ENCODE assay signal across 21 mouse cellular contexts in the genomic region with DNA sequence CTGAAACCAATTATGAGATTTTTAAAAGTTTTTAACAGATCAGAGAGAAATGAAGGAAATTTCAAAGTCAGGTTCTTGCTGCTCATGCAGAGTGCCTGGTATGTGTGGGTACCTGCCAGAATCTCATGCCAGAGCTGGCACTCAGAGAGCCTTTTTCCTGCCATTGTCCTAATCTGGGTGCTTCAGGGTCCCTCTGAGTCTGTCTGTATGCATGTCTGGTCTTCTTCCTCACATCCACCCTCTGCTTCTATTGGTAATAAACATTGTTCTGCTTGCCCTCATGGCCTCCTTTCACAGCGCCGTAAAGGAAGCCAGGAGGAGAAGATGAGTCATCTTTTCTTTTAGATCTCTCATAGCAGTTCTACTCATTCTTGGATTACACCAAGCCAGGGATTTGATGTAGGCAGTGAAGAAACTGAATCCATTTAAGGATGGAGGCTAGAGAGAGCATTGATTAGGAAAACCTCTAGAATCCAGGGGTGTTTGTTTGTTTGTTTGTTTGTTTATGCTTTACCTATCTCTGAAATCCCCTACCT. TPM values are rescaled to one million over a fixed set of nuclear protein-coding genes. Genes with fewer than 3 reads are reported as not detected.
DNase-seq lines count a peak whose midpoint lies in the region; ATAC-seq and TF ChIP-seq lines count a peak whose summit lies in the region.
"Had no signal": no experiment of that assay in that cellular context is flagged by ENCODE, and none has a peak within 500 bp of the region (broad histone marks: within the 10 kb centered on the region; RNA-seq: fewer than 3 reads in every experiment).

No protein-coding gene starts in this region.

- 91% methylated on average over 2 of the region's 2 CpGs for WGBS in hindbrain, embryonic 11.5 days

- peaks cover 13% of the 10 kb centered on the region for H3K4me1 ChIP-seq in embryonic fibroblast, embryonic 13.5 days (ENCODE audit: control insufficient read depth, insufficient read depth, low read length)
- H3K4me1 ChIP-seq in hindbrain, embryonic 11.5 days (replicated peaks; ENCODE audit: control insufficient read depth, insufficient read depth, low read length): no peaks in the 10 kb centered on the region
- H3K4me1 ChIP-seq: embryonic facial prominence, embryonic 12.5 days; forebrain, embryonic 12.5 days; hindbrain, embryonic 13.5 days; intestine, embryonic 15.5 days had no signal

- TF ChIP-seq POLR2A in embryonic fibroblast, embryonic 13.5 days (IDR thresholded peaks at IDR 0.05; ENCODE audit: low read depth, low read length): no peak

- H3K9ac ChIP-seq in hindbrain, embryonic 11.5 days (ENCODE audit: low read depth, low read length): no peak overlapping the region
- H3K9ac ChIP-seq: embryonic facial prominence, embryonic 12.5 days; forebrain, embryonic 12.5 days; heart, embryonic 13.5 days; hindbrain, embryonic 13.5 days; intestine, embryonic 15.5 days had no signal

- H3K27ac ChIP-seq in embryonic fibroblast, embryonic 13.5 days (ENCODE audit: insufficient read depth, low read length): peak overlapping the region; percentile 91
- H3K27ac ChIP-seq in hindbrain, embryonic 11.5 days (ENCODE audit: low read depth, low read length): no peak overlapping the region
- H3K27ac ChIP-seq: embryonic facial prominence, embryonic 12.5 days; forebrain, embryonic 12.5 days; gastrocnemius, adult 2 months; heart, embryonic 13.5 days; hindbrain, embryonic 13.5 days; intestine, embryonic 15.5 days had no signal

- no peak overlapping the region for H3K4me2 ChIP-seq in hindbrain, embryonic 11.5 days (replicated peaks; ENCODE audit: low read depth, low read length)
- H3K4me2 ChIP-seq: embryonic facial prominence, embryonic 12.5 days; forebrain, embryonic 12.5 days; heart, embryonic 13.5 days; hindbrain, embryonic 13.5 days; intestine, embryonic 15.5 days had no signal

- DNase-seq in frontal cortex, postnatal 14 days (ENCODE audit: low spot score in 2 of 2): no peak
- peak; percentile 39 for DNase-seq in 3134 (ENCODE audit: extremely low read depth, insufficient read length, low spot score)
- peak; percentile 64 for DNase-seq in Muller cell, postnatal 12 days (ENCODE audit: inconsistent ontology term)
- no peak for DNase-seq in retina, postnatal 1 day
- no peak for DNase-seq in hindbrain, embryonic 11.5 days (ENCODE audit: low spot score)
- DNase-seq: adrenal gland, postnatal 14 days; cerebellum, adult 8-10 months; cerebellum, postnatal 14 days; gastrocnemius, adult 2 months; gastrocnemius, postnatal 25 days; heart, postnatal 4 days had no signal

- TF ChIP-seq CTCF in embryonic fibroblast, embryonic 13.5 days (IDR thresholded peaks at IDR 0.05; ENCODE audit: borderline replicate concordance, insufficient read depth, low read length): no peak

- peak; percentile 89 for ATAC-seq in frontal cortex, adult (ENCODE audit: low TSS enrichment)
- no peak for ATAC-seq in hindbrain, embryonic 11.5 days (ENCODE audit: low FRiP score)
- ATAC-seq: activated CD4-positive, CD25-positive, alpha-beta regulatory T cell, adult 4 months; forebrain, embryonic 16.5 days; intestine, embryonic 15.5 days had no signal

- no peaks in the 10 kb centered on the region for H3K36me3 ChIP-seq in hindbrain, embryonic 11.5 days (ENCODE audit: control insufficient read depth, insufficient read depth, low read length)
- H3K36me3 ChIP-seq: embryonic facial prominence, embryonic 12.5 days; forebrain, embryonic 12.5 days; heart, embryonic 13.5 days; hindbrain, embryonic 13.5 days; intestine, embryonic 15.5 days had no signal

- H3K27me3 ChIP-seq in hindbrain, embryonic 11.5 days (ENCODE audit: control insufficient read depth, insufficient read depth, low read length): no peaks in the 10 kb centered on the region
- H3K27me3 ChIP-seq: embryonic facial prominence, embryonic 12.5 days; forebrain, embryonic 12.5 days; heart, embryonic 13.5 days; hindbrain, embryonic 13.5 days; intestine, embryonic 15.5 days; Patski had no signal

- H3K9me3 ChIP-seq in hindbrain, embryonic 11.5 days (ENCODE audit: control insufficient read depth, low read length): no peaks in the 10 kb centered on the region
- H3K9me3 ChIP-seq: embryonic facial prominence, embryonic 12.5 days; forebrain, embryonic 12.5 days; heart, embryonic 13.5 days; hindbrain, embryonic 13.5 days; intestine, embryonic 15.5 days had no signal

- H3K4me3 ChIP-seq in embryonic fibroblast, embryonic 13.5 days (ENCODE audit: insufficient read depth, low read length): no peak overlapping the region
- H3K4me3 ChIP-seq in hindbrain, embryonic 11.5 days (ENCODE audit: low read depth, low read length): no peak overlapping the region
- H3K4me3 ChIP-seq: embryonic facial prominence, embryonic 12.5 days; forebrain, embryonic 12.5 days; gastrocnemius, adult 2 months; heart, embryonic 13.5 days; hindbrain, embryonic 13.5 days; intestine, embryonic 15.5 days had no signal

RNA-seq across cellular contexts. Expression of gene Bmper, which starts 55.8 kb away (rescaled TPM):
- 17.2 and 18.0 TPM in 2 replicates for polyA plus RNA-seq in embryonic fibroblast, embryonic 13.5 days (2011; ENCODE audit: insufficient read length, low read depth, missing spikeins)
- 3.4 and 5.6 TPM in 2 replicates for polyA plus RNA-seq in hindbrain, embryonic 11.5 days (2014; fragmentation: Nextera tagmentation; extraction: Ambion mirVana)
- polyA plus RNA-seq: activated CD4-positive, CD25-positive, alpha-beta regulatory T cell, adult 4 months had no signal

Comparison
In these comparisons a context has a peak if more than half of its experiments do, and no peak if none do; other contexts are left out.
1. DNase-seq: peak in 3134 (single experiment) and Muller cell, postnatal 12 days (single experiment); none in frontal cortex, postnatal 14 days (0 of 2), retina, postnatal 1 day (single experiment) and hindbrain, embryonic 11.5 days (single experiment).